Mouse (Mus musculus): ENCODE results near the gene Sos2. TPM values are rescaled to one million over a fixed set of nuclear protein-coding genes. Genes with fewer than 3 reads are reported as not detected.
A peak's percentile ranks its signal among the peaks of the same experiment; 100 is the strongest.

The Sos2 gene
- polyA plus RNA-seq, 1 experiment from 2014 or later, result 10.5 TPM

DNA sequence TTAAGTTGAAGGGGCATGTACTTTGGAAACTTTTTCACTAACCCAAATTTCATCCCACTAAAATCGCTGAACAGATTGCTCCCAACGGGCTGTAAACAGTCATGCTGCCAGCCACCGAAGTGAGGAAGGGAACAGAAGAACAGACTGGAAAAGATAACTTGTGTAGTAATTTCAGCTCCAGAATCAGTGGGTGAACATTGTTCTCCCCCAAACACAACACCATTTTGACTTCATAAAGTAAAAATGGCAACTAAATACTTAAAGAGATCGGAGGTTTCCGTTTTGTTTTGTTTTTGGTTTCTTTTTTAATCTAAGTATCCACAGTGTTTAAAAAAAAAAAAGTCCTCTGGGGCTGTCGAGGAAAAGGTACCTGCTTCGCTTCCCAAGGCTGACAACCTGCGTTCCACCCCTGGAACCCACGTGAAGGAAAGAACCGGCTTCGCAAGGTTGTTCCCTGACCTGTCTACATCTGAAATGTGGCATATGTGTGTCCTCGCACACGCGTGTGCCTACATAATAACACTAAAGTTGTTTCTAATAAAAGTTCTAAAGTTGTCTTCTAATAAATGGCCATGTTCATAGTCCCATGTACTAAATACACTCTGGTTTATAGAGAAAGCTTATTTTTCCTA is 1.3 kb upstream of the Sos2 start:
- H3K9me3 ChIP-seq (ENCODE audit: control insufficient read depth, low read length), result no peaks in the 10 kb centered on the region
- H3K27ac ChIP-seq (replicated peaks; ENCODE audit: low read depth, low read length), result no peak overlapping the region

DNA sequence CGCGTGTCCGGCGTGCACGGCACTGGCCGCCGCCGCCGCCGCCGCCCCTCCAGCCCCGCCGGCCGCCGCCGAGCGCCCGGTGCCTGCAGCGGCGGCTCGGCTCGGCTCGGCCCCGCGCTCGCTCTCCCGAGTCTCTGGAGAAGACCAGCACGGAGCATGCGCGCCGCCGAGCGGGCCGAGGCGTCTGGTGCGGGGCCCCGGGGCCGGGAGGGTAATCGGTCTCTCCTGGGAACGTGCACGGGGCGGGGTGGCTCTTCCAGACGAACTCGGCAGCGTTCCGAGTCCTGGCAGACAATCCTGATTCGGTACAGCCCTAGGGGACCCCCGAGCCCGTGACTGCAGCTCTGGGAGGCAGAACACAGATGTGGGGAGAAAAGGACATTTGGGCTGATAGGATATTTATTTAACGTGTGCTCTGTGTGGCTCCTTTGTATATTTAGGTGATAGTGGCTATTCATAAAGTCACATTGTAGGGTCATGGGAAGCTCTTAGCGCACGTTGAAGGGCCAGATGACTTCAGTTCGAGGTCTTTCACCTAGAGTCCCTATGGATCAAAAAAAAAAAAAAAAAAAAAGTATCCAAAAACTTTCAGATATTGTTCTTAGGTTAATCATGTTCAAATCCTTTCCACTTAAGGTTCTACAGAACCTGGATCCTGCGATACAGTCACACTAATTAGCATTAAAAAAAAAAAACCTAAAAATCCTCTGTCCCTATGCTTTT is 574 bp upstream of the Sos2 start:
- DNase-seq (ENCODE audit: low spot score) (peak; percentile 88), ATAC-seq (ENCODE audit: insufficient number of reproducible peaks, low FRiP score, low TSS enrichment, low read depth) (peak; percentile 81)
- under 1% methylated on average over 37 of the region's 54 CpGs for WGBS
- Histone ChIP-seq H3K27me3 (ENCODE audit: control insufficient read depth, insufficient read depth, low read length) (no peaks in the 10 kb centered on the region), H3K4me3 (ENCODE audit: low read depth, low read length) (peak overlapping the region; percentile 89), H3K4me2 (ENCODE audit: low read depth, severe bottlenecking) (peak overlapping the region; percentile 82), H3K36me3 (ENCODE audit: control insufficient read depth, insufficient read depth, low read length) (no peaks in the 10 kb centered on the region), H3K4me1 (ENCODE audit: control insufficient read depth, insufficient read depth, low read length) (peaks cover 4% of the 10 kb centered on the region; the same call in 1 of the 2 replicates), H3K9me3 (ENCODE audit: control insufficient read depth, low read length) (no peaks in the 10 kb centered on the region), H3K9ac (ENCODE audit: low read length) (peak overlapping the region; percentile 97), H3K27ac (replicated peaks; ENCODE audit: low read depth, low read length) (peak overlapping the region; percentile 97)

More for the DNA sequence above, 1.3 kb upstream of the Sos2 start:
- Histone ChIP-seq H3K4me2 (ENCODE audit: low read depth, severe bottlenecking) (peak overlapping the region; percentile 82; the same call in 1 of the 2 replicates), H3K9ac (ENCODE audit: low read length) (no peak overlapping the region), H3K4me1 (ENCODE audit: control insufficient read depth, insufficient read depth, low read length) (peaks cover 4% of the 10 kb centered on the region; the same call in 1 of the 2 replicates), H3K27me3 (ENCODE audit: control insufficient read depth, insufficient read depth, low read length) (no peaks in the 10 kb centered on the region), H3K36me3 (ENCODE audit: control insufficient read depth, insufficient read depth, low read length) (no peaks in the 10 kb centered on the region), H3K4me3 (ENCODE audit: low read depth, low read length) (no peak overlapping the region)
- ATAC-seq (ENCODE audit: insufficient number of reproducible peaks, low FRiP score, low TSS enrichment, low read depth) (no peak), DNase-seq (ENCODE audit: low spot score) (no peak)
- 48% methylated on average over 14 of the region's 14 CpGs for WGBS

DNA sequence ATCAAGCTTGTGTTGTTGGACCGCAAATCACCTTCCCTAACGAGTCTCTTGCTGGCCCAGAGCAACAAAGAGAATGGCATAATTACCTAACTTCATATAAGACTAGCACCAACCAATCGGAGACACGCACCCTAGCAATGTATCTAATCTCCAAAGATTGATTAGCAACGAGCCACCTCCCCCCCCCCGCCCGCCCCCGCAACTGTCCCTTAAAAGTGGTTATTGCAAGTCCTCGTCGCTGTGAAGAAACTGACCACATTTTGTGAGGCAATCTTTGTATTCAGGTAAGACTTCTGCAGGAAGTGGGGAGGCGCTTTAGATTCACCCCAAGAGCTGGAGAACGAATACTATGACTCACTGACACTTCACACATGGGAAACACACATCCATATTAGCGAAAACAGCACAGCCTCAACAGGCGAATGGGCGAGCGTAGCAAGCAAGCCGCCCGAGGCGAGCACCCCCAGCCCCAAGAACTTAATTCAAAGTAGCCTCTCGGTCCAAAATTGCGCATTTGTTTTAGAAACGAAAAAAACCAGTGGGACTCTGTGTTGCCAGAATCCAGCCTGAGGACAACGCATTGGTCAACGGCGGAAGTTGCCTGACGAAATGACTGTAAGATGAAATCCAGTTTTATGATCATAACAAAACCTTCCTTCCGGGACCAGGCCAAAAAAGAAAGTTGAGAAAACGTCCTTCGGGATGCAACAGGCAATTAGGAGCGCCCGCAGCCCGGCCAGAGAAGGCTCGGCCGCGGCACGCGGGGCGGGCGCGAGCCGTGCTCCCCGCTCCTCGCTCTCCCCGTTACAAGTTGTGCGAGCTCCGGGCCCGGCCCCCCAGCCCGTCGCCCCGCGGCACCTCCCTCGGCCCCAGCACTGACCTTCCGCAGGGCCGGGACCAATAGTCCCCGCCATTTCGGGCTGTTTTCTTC is 752 bp downstream of the Sos2 start:
- DNase-seq (ENCODE audit: low spot score), result peak; percentile 71
- no peaks in the 10 kb centered on the region for H3K27me3 ChIP-seq (ENCODE audit: control insufficient read depth, insufficient read depth, low read length)
- H3K4me3 ChIP-seq (ENCODE audit: low read depth, low read length), result peak overlapping the region; percentile 89
- H3K9me3 ChIP-seq (ENCODE audit: control insufficient read depth, low read length), result no peaks in the 10 kb centered on the region
- no peaks in the 10 kb centered on the region for H3K36me3 ChIP-seq (ENCODE audit: control insufficient read depth, insufficient read depth, low read length)
- H3K4me1 ChIP-seq (ENCODE audit: control insufficient read depth, insufficient read depth, low read length), result peaks cover 4% of the 10 kb centered on the region; the same call in 1 of the 2 replicates
- peak overlapping the region; percentile 97 for H3K9ac ChIP-seq (ENCODE audit: low read length)
- peak overlapping the region; percentile 97 for H3K27ac ChIP-seq (replicated peaks; ENCODE audit: low read depth, low read length)
- peak overlapping the region; percentile 82 for H3K4me2 ChIP-seq (ENCODE audit: low read depth, severe bottlenecking)
- peak; percentile 59 for ATAC-seq (ENCODE audit: insufficient number of reproducible peaks, low FRiP score, low TSS enrichment, low read depth)
- WGBS, result under 1% methylated on average over 56 of the region's 56 CpGs

DNA sequence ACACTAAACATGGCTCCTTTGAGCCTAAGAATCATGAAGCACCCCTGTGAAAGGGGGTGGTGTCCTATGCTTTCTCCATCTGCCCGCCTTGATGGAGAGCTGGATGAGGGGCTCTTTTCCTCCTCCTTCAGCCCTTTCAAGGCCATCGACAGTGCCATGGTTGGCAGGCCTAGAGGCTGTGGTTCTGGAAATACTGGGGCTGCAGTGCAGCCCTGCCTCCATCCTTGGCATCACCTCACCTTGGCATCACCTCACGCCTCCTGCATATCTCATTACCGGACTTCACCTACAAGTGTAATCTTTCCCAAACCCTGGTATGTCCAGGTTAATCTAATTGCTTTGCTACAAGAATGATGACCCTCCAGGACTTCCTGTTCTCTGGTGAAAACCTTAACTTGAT is 5.5 kb downstream of the Sos2 start:
- DNase-seq (ENCODE audit: low spot score) (no peak), ATAC-seq (ENCODE audit: insufficient number of reproducible peaks, low FRiP score, low TSS enrichment, low read depth) (no peak)
- Histone ChIP-seq H3K4me1 (ENCODE audit: control insufficient read depth, insufficient read depth, low read length) (peaks cover 4% of the 10 kb centered on the region; the same call in 1 of the 2 replicates), H3K9me3 (ENCODE audit: control insufficient read depth, low read length) (no peaks in the 10 kb centered on the region), H3K4me2 (ENCODE audit: low read depth, severe bottlenecking) (no peak overlapping the region), H3K36me3 (ENCODE audit: control insufficient read depth, insufficient read depth, low read length) (no peaks in the 10 kb centered on the region), H3K27me3 (ENCODE audit: control insufficient read depth, insufficient read depth, low read length) (no peaks in the 10 kb centered on the region), H3K9ac (ENCODE audit: low read length) (no peak overlapping the region), H3K4me3 (ENCODE audit: low read depth, low read length) (no peak overlapping the region), H3K27ac (replicated peaks; ENCODE audit: low read depth, low read length) (no peak overlapping the region)
- WGBS, result 89% methylated on average over 4 of the region's 4 CpGs

DNA sequence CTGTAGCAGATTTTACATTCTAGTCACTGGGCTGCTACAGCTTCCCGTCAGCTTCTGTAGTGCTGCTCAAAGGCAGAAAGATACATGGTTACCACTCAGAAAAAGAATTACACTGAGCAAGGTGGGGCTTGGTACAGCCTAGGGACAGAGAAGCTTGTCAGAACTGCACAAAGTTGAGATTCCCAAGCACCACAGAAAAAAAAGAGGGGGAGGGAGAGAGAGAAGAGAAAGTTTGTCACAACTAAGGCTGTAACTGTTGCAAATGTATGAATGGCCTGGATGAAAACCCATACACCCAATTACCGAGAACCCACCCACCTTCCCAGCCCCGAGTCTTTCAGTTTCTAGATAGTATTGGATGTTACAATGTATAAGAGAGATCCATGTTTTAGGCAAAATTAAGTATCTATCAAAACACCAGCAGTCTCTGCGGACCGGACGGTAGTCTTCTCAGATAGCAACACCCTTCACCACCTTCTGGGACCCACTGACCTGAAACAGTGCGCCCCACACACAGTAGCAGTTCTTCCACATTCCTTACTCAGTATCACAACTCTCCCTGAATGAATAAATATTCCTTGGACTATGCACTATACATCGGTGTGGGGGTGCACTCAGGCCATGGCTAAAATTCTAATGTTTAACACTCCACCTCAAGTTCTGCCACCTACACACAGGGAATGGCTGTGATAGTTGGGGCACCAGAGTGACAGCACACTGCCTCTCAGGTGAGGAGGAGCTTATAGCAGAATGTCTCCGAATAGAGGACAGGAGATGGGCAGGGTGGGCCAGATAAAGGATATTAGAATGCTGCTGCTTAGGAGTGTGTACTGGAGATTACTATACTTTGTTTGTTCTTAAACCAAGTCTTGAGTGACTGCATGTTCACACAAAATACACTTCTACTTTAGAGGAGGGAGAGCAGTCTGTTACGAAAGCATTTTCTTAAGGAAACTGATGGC is 6.8 kb downstream of the Sos2 start:
- WGBS, result 86% methylated on average over 10 of the region's 10 CpGs
- H3K4me1 ChIP-seq (ENCODE audit: control insufficient read depth, insufficient read depth, low read length), result no peaks in the 10 kb centered on the region
- DNase-seq (ENCODE audit: low spot score) (no peak), ATAC-seq (ENCODE audit: insufficient number of reproducible peaks, low FRiP score, low TSS enrichment, low read depth) (no peak)
- H3K27ac ChIP-seq (replicated peaks; ENCODE audit: low read depth, low read length), result no peak overlapping the region
- H3K9ac ChIP-seq (ENCODE audit: low read length), result no peak overlapping the region
- no peak overlapping the region for H3K4me3 ChIP-seq (ENCODE audit: low read depth, low read length)
- no peaks in the 10 kb centered on the region for H3K27me3 ChIP-seq (ENCODE audit: control insufficient read depth, insufficient read depth, low read length)
- no peaks in the 10 kb centered on the region for H3K36me3 ChIP-seq (ENCODE audit: control insufficient read depth, insufficient read depth, low read length)
- no peaks in the 10 kb centered on the region for H3K9me3 ChIP-seq (ENCODE audit: control insufficient read depth, low read length)
- H3K4me2 ChIP-seq (ENCODE audit: low read depth, severe bottlenecking), result no peak overlapping the region

DNA sequence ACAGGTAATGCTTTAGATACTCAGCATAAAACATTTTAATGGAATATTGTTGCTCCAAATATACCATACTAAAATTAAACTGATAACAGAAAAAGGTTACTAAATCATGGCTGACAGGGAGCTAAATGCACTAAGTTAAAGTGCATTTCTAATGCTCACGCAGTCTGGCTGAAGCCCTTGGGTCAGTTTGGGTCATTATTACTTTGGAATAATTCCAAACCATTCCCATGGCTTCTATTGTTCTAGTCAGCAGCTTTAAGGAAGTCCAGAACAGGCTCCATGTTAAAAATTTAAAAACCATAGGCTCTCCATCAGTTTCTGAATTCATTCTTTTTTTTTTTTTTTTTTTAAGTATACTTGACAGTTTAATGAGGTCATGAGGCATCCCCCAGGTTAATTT is 7.5 kb downstream of the Sos2 start:
- WGBS, result 81% methylated on average over 1 of the region's 1 CpGs
- DNase-seq (ENCODE audit: low spot score) (no peak), ATAC-seq (ENCODE audit: insufficient number of reproducible peaks, low FRiP score, low TSS enrichment, low read depth) (no peak)
- Histone ChIP-seq H3K27me3 (ENCODE audit: control insufficient read depth, insufficient read depth, low read length) (no peaks in the 10 kb centered on the region), H3K4me3 (ENCODE audit: low read depth, low read length) (no peak overlapping the region), H3K9me3 (ENCODE audit: control insufficient read depth, low read length) (no peaks in the 10 kb centered on the region), H3K9ac (ENCODE audit: low read length) (no peak overlapping the region), H3K4me2 (ENCODE audit: low read depth, severe bottlenecking) (no peak overlapping the region), H3K36me3 (ENCODE audit: control insufficient read depth, insufficient read depth, low read length) (no peaks in the 10 kb centered on the region), H3K4me1 (ENCODE audit: control insufficient read depth, insufficient read depth, low read length) (no peaks in the 10 kb centered on the region), H3K27ac (replicated peaks; ENCODE audit: low read depth, low read length) (no peak overlapping the region)

DNA sequence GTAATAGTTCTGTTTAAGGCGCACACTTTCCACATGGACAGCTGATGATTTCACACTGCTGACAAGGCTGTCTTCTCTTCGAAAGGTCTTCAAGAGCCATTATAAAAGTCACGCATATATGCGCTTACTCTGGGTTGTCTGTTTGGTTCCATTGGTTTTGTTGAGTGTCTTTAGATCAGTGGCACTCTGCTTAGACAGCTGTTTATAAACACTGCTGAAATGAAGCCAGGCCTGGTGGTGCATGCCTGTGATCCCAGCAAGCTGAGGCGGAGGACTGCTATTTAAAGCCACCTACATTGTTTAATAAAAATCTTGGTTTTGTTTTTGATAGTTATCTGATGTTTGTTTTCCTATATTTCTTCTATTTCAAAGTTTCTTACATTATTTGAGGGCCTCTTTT is 14.9 kb downstream of the Sos2 start:
- Histone ChIP-seq H3K4me1 (ENCODE audit: control insufficient read depth, insufficient read depth, low read length) (no peaks in the 10 kb centered on the region), H3K9me3 (ENCODE audit: control insufficient read depth, low read length) (no peaks in the 10 kb centered on the region), H3K4me3 (ENCODE audit: low read depth, low read length) (no peak overlapping the region), H3K27ac (replicated peaks; ENCODE audit: low read depth, low read length) (no peak overlapping the region), H3K4me2 (ENCODE audit: low read depth, severe bottlenecking) (no peak overlapping the region), H3K36me3 (ENCODE audit: control insufficient read depth, insufficient read depth, low read length) (no peaks in the 10 kb centered on the region; the same call in none of the 2 replicates), H3K9ac (ENCODE audit: low read length) (no peak overlapping the region), H3K27me3 (ENCODE audit: control insufficient read depth, insufficient read depth, low read length) (no peaks in the 10 kb centered on the region)
- 92% methylated on average over 5 of the region's 5 CpGs for WGBS
- ATAC-seq (ENCODE audit: insufficient number of reproducible peaks, low FRiP score, low TSS enrichment, low read depth) (no peak), DNase-seq (ENCODE audit: low spot score) (no peak)

Data from limb, embryonic 11.5 days (tissue).